Mouse (Mus musculus): ENCODE data around the gene Fastkd3. TPM values are rescaled to one million over a fixed set of nuclear protein-coding genes. Genes with fewer than 3 reads are reported as not detected.
"Not testable (repeated sequence)": the region's sequence is repeated elsewhere in the genome, so short reads cannot be mapped to it uniquely, and the experiment has no call there.

Gene Fastkd3
- 28.4 TPM in 2 replicates for polyA plus RNA-seq (2015; fragmentation: Nextera tagmentation; extraction: Ambion mirVana)

GRCm38 (mm10) chr13:68581747-68582516, at the start of gene Fastkd3, which contains the start of gene Mtrr:
TSS of gene Fastkd3 (plus strand) at chr13:68582234.
TSS of gene Mtrr (minus strand) at chr13:68582149.
- H3K27me3 ChIP-seq (replicated peaks) = no peaks in the 10 kb centered on the region
- peak within 1 kb of the TSS; percentile 77 for H3K4me2 ChIP-seq
- H3K9ac ChIP-seq = peak within 1 kb of the TSS; percentile 77; the same call in 1 of the 2 replicates
- H3K36me3 ChIP-seq = peaks cover 22% of the 10 kb centered on the region
- under 1% methylated on average over 81 of the region's 81 CpGs for WGBS
- peak; percentile 99 for ATAC-seq (ENCODE audit: insufficient read depth, low FRiP score, low read depth)
- H3K4me1 ChIP-seq = peaks cover 9% of the 10 kb centered on the region; the same call in 1 of the 2 replicates
- no peaks in the 10 kb centered on the region for H3K9me3 ChIP-seq
- peak within 1 kb of the TSS; percentile 87 for H3K4me3 ChIP-seq (replicated peaks)
- peak within 1 kb of the TSS; percentile 85 for H3K27ac ChIP-seq

- not testable (repeated sequence) for H3K36me3 ChIP-seq, H3K4me2 ChIP-seq
- 29% methylated on average over 6 of the region's 6 CpGs for WGBS
Measured at GRCm38 (mm10) chr13:68553391-68553790, 28.6 kb upstream of the Fastkd3 start.

DNA sequence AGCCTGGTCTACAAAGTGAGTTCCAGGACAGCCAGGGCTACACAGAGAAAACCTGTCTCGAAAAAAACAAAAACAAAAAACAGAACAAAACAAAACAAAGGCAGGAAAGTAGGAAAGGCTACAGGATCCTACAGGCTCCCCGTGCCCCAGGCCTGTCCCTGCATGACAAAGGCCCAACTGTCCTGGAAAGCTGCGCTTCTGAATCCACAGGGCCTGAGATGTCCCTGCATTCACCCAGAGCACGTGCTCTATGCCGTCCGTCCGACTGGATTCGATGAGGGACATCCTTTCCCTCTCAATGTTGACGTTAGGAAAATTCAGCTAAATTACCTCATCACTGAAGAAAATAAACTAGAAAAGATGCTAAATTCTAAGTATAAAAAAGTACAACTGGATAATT, 13.9 kb upstream of the Fastkd3 start:
- H3K9ac ChIP-seq = no peak overlapping the region
- H3K27me3 ChIP-seq (replicated peaks) = no peaks in the 10 kb centered on the region
- ATAC-seq (ENCODE audit: insufficient read depth, low FRiP score, low read depth) = no peak
- H3K4me1 ChIP-seq = no peaks in the 10 kb centered on the region
- H3K36me3 ChIP-seq = peaks cover 30% of the 10 kb centered on the region
- no peak overlapping the region for H3K4me2 ChIP-seq
- H3K4me3 ChIP-seq (replicated peaks) = no peak overlapping the region
- WGBS = 93% methylated on average over 9 of the region's 9 CpGs
- no peaks in the 10 kb centered on the region for H3K9me3 ChIP-seq
- no peak overlapping the region for H3K27ac ChIP-seq

More at GRCm38 (mm10) chr13:68553391-68553790, 28.6 kb upstream of the Fastkd3 start:
- not testable (repeated sequence) for H3K27me3 ChIP-seq (replicated peaks); H3K27ac ChIP-seq; H3K4me1 ChIP-seq; H3K4me3 ChIP-seq (replicated peaks); H3K9ac ChIP-seq; H3K9me3 ChIP-seq; ATAC-seq (ENCODE audit: insufficient read depth, low FRiP score, low read depth)

GRCm38 (mm10) chr13:68568548-68568947, 13.5 kb upstream of the Fastkd3 start:
- no peak for ATAC-seq (ENCODE audit: insufficient read depth, low FRiP score, low read depth)
- Histone ChIP-seq H3K27ac (no peak overlapping the region), H3K4me1 (no peaks in the 10 kb centered on the region), H3K27me3 (replicated peaks) (no peaks in the 10 kb centered on the region), H3K9me3 (no peaks in the 10 kb centered on the region), H3K4me2 (no peak overlapping the region), H3K4me3 (replicated peaks) (no peak overlapping the region), H3K9ac (no peak overlapping the region), H3K36me3 (peaks cover 26% of the 10 kb centered on the region)
- WGBS = 90% methylated on average over 11 of the region's 11 CpGs

DNA sequence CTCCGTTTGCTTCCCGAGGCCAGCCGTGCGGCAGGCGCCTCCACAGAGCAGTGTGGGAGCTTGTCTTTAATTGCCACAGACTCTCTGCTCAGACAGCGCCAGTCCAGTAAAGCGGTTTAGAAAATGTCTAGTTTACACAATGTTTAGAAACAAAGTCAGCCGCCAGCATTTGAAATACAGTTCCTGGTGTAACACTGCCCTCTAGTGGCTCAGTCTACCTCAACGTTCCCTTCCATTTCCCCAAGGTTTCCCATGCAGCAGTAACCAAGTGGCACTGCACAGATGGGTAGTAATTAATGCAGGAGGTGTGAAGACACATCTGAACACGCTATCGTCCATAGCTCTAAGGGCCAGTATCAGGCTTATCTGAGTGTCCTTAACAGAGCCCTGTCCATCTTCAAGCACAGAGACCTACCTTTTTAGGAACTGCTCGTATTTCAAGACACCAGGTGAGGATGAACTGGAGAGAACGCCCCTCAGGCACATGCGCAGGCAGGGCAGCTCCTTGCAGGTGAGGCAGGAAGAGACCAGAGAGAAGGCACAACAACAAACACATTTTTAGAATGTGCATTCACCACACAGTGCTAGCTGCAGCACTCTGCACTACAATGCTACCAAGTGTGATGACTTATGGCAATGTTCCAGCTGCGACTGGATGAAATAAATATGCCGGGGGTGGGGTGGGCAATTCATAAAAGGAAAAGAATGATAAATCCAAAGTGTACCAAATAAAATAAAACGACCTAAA, 12.3 kb upstream of the Fastkd3 start:
- Histone ChIP-seq H3K27ac (no peak overlapping the region), H3K9ac (no peak overlapping the region), H3K27me3 (replicated peaks) (no peaks in the 10 kb centered on the region), H3K36me3 (peaks cover 26% of the 10 kb centered on the region; the same call in 1 of the 2 replicates), H3K4me2 (no peak overlapping the region), H3K9me3 (no peaks in the 10 kb centered on the region), H3K4me3 (replicated peaks) (no peak overlapping the region), H3K4me1 (no peaks in the 10 kb centered on the region)
- no peak for ATAC-seq (ENCODE audit: insufficient read depth, low FRiP score, low read depth)
- 60% methylated on average over 17 of the region's 17 CpGs for WGBS

- H3K9ac ChIP-seq = no peak overlapping the region
- H3K27me3 ChIP-seq (replicated peaks) = no peaks in the 10 kb centered on the region
- H3K4me3 ChIP-seq (replicated peaks) = no peak overlapping the region
- no peaks in the 10 kb centered on the region for H3K9me3 ChIP-seq
- ATAC-seq (ENCODE audit: insufficient read depth, low FRiP score, low read depth) = no peak
- no peak overlapping the region for H3K4me2 ChIP-seq
- peaks cover 29% of the 10 kb centered on the region for H3K36me3 ChIP-seq
- WGBS = 85% methylated on average over 19 of the region's 19 CpGs
- H3K27ac ChIP-seq = 0 out of 2 replicates have a peak overlapping the region, but pooled peaks have one; percentile 54
- H3K4me1 ChIP-seq = no peaks in the 10 kb centered on the region
Measured at GRCm38 (mm10) chr13:68572247-68572646, 9.8 kb upstream of the Fastkd3 start.

DNA sequence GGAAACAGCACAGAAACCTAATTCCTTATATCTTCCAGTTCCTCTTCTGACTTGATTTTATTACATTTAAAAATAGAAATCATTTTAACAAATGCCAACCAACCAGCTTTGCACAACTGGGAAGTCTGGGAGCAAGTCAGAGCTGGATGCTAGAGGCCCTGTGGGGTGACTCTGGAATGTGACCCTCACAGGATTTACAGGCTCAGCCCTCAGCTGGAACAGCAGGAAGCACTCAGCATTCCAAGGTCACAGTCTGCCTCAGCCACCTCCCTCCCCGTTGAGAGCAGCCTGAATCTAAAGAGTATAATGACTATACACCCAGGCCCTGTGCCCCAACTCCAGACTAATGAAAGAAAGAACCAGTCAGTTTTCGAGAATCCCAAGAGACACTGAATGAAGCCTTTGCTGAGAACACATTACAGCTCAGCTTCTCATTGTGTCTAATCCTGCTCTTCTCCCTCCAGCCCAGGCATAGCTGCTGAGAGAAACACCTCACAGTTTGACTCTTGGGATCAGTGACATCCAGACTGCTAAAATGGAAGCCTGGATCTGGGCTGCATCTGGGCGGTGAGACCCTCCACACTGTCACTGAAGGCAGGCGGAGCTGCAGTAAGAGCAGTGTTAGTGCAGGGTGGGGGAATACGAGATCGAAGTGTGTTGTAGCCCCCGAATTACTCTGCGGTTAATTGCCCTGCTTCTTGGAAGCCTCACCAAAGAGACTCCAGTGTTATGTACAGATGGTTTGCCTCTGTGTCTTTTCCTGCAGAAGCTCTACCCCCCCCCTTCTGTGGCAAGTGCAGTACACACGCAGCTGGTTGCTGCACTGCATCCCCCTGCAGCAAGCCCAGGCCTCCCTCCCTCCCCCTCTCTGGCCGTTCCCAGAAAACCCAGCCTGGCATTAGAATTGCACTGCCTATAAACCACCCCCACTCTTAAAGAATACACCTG, 8.8 kb upstream of the Fastkd3 start:
- Histone ChIP-seq H3K9me3 (no peaks in the 10 kb centered on the region), H3K9ac (no peak overlapping the region), H3K36me3 (peaks cover 29% of the 10 kb centered on the region), H3K27ac (peak overlapping the region; percentile 54), H3K4me3 (replicated peaks) (no peak overlapping the region), H3K4me1 (no peaks in the 10 kb centered on the region), H3K27me3 (replicated peaks) (no peaks in the 10 kb centered on the region), H3K4me2 (no peak overlapping the region)
- 59% methylated on average over 10 of the region's 10 CpGs for WGBS
- peak; percentile 61; the same call in 1 of the 2 replicates for ATAC-seq (ENCODE audit: insufficient read depth, low FRiP score, low read depth)

- Histone ChIP-seq H3K4me3 (replicated peaks) (no peak overlapping the region), H3K27ac (no peak overlapping the region), H3K4me2 (no peak overlapping the region), H3K27me3 (replicated peaks) (no peaks in the 10 kb centered on the region), H3K9me3 (no peaks in the 10 kb centered on the region), H3K4me1 (no peaks in the 10 kb centered on the region), H3K9ac (no peak overlapping the region), H3K36me3 (peaks cover 24% of the 10 kb centered on the region)
- 79% methylated on average over 4 of the region's 4 CpGs for WGBS
- ATAC-seq (ENCODE audit: insufficient read depth, low FRiP score, low read depth) = no peak
Measured at GRCm38 (mm10) chr13:68574398-68574797, 7.6 kb upstream of the Fastkd3 start.

DNA sequence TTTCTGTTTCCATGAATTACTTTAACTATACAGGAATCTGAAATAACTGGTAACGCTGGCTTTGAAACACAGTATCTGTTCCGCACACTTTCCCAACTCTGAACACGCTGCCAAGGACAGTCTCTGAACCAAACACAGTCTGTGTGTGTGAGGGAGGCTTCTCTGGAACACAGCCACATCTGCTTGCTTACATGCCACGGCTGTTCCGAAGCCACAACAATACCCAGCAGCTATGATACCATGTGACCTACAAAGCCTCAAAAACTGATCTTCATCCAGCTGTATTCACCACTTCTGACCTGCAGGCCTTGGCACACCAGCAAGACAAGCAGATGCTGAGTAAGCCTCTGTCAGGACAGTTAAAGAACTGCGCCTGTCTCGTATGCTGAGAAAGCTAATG, 4.1 kb upstream of the Fastkd3 start:
- no peak overlapping the region for H3K9ac ChIP-seq
- no peak overlapping the region for H3K27ac ChIP-seq
- WGBS = 83% methylated on average over 7 of the region's 7 CpGs
- no peaks in the 10 kb centered on the region for H3K27me3 ChIP-seq (replicated peaks)
- H3K4me2 ChIP-seq = no peak overlapping the region
- ATAC-seq (ENCODE audit: insufficient read depth, low FRiP score, low read depth) = no peak
- peaks cover 7% of the 10 kb centered on the region; the same call in 1 of the 2 replicates for H3K4me1 ChIP-seq
- no peaks in the 10 kb centered on the region for H3K9me3 ChIP-seq
- no peak overlapping the region for H3K4me3 ChIP-seq (replicated peaks)
- peaks cover 18% of the 10 kb centered on the region for H3K36me3 ChIP-seq

GRCm38 (mm10) chr13:68581086-68581740, 821 bp upstream of the Fastkd3 start:
- no peak; the same call in 1 of the 2 replicates for ATAC-seq (ENCODE audit: insufficient read depth, low FRiP score, low read depth)
- Histone ChIP-seq H3K27ac (peak overlapping the region; percentile 70), H3K9me3 (no peaks in the 10 kb centered on the region), H3K4me1 (peaks cover 9% of the 10 kb centered on the region; the same call in 1 of the 2 replicates), H3K4me3 (replicated peaks) (peak overlapping the region; percentile 87), H3K4me2 (peak overlapping the region; percentile 77), H3K36me3 (peaks cover 22% of the 10 kb centered on the region), H3K9ac (peak overlapping the region; percentile 27; the same call in 1 of the 2 replicates), H3K27me3 (replicated peaks) (no peaks in the 10 kb centered on the region)
- 19% methylated on average over 14 of the region's 14 CpGs for WGBS

- no peak for ATAC-seq (ENCODE audit: insufficient read depth, low FRiP score, low read depth)
- Histone ChIP-seq H3K4me2 (peak overlapping the region; percentile 77), H3K4me3 (replicated peaks) (peak overlapping the region; percentile 87), H3K9ac (peak overlapping the region; percentile 77; the same call in 1 of the 2 replicates), H3K36me3 (peaks cover 26% of the 10 kb centered on the region), H3K4me1 (peaks cover 9% of the 10 kb centered on the region; the same call in 1 of the 2 replicates), H3K27me3 (replicated peaks) (no peaks in the 10 kb centered on the region), H3K9me3 (no peaks in the 10 kb centered on the region), H3K27ac (peak overlapping the region; percentile 85)
- under 1% methylated on average over 11 of the region's 11 CpGs for WGBS
Measured at GRCm38 (mm10) chr13:68582517-68582780, 415 bp downstream of the Fastkd3 start.
